Mouse (Mus musculus): ENCODE data around the gene Tbrg4. TPM values are rescaled to one million over a fixed set of nuclear protein-coding genes. Genes with fewer than 3 reads are reported as not detected.
A peak's percentile ranks its signal among the peaks of the same experiment; 100 is the strongest.

Tbrg4 gene
- total and polyA plus RNA-seq, 3 experiments: 192 to 756 (median 278) TPM

DNA sequence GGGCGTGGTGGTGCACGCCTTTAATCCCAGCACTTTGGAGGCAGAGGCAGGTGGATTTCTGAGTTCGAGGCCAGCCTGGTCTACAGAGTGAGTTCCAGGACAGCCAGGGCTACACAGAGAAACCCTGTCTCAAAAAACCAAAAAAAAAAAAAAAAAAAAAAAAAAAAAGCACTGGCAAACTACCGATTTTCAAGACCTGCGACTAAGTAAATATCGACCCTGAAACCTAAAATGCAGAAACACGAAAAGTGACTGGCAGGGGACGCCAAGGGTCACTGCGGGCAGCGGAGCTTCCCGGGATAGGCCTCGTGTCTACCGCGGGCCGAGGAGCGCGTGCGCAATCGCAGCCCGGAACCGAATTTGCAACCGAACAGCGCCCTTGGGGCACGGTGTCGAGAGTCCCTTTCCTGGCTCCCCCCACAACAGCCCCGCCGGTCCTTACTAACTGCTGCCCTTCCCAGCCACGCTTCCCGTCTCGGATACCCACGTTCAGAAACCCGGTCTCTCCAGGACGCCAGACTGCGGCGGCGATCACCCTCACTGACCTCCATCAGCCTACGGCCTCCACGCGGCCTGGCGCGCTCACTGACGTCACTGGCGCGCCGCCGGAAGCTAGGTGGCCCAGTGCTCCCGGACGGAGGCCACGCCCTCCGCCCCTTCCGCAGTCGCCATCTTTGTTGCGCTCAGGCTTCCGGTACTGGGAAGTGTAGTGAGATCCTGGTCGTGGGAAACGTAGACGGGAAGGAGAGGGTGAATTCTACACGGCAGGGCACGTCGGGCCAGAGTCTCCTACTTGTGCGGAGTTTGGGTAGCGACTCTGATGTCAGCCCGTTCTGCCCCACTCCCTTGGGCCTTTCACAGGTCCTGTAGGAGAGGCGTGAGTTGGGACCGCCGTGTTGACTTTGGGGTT lies at the start of gene Tbrg4 (continued):
- TF ChIP-seq MAZ (IDR thresholded peaks at IDR 0.05; ENCODE audit: low read depth, low read length): no peak; the same call in 1 of the 2 replicates
- peak; percentile 18; the same call in 1 of the 2 replicates for TF ChIP-seq E2F4 (IDR thresholded peaks at IDR 0.05; ENCODE audit: borderline replicate concordance, low read depth, low read length)
- peak; percentile 94; the same call in 1 of the 2 replicates for TF ChIP-seq POLR2AphosphoS5 (IDR thresholded peaks at IDR 0.05; ENCODE audit: borderline replicate concordance, low read depth, low read length)

DNA sequence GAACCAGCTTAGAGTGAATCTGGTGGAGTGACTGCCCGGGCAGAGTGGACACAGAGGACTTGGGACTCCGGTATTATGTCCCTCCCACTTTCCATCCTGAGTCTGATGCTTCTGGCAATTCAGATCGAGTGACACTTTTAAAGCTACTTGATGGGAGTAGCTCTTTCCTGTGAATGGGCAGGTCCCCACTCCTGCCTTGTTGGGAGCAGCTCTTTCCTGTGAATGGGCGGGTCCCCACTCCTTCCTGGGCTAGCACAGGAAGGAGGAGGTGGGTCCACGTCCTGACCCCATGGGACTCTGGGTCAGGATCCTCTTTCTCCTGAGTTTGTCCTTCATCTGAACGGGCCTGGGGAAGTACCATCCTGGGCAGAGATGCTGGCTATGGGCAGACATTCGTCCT lies 49.5 kb upstream of the Tbrg4 start:
- DNase-seq (ENCODE audit: low read depth, low spot score): no peak
- Histone ChIP-seq H3K36me3 (ENCODE audit: control insufficient read depth in 1 of 2, insufficient read depth in 2 of 2, low read length in 2 of 2) (no peaks in the 10 kb centered on the region), H3K27ac (ENCODE audit: control insufficient read depth, low read depth, low read length) (no peak overlapping the region), H3K4me1 (ENCODE audit: control insufficient read depth in 1 of 2, insufficient read depth in 2 of 2, low read length in 2 of 2) (no peaks in the 10 kb centered on the region; a peak in 1 of 4 replicates), H3K9me3 (replicated peaks; ENCODE audit: insufficient read depth, low read length) (no peaks in the 10 kb centered on the region), H3K27me3 (ENCODE audit: control insufficient read depth in 1 of 2, insufficient read depth in 2 of 2, low read length in 2 of 2) (no peaks in the 10 kb centered on the region; a peak in 1 of 4 replicates), H3K4me3 (ENCODE audit: control insufficient read depth in 1 of 2, insufficient read depth in 1 of 2, low read depth in 2 of 2, low read length in 2 of 2) (no peak overlapping the region), H3K79me2 (ENCODE audit: control insufficient read depth, insufficient read depth, low read length, poor library complexity) (no peaks in the 10 kb centered on the region), H3K9ac (ENCODE audit: control insufficient read depth, low read depth, low read length, poor library complexity, severe bottlenecking) (no peak overlapping the region)
- TF ChIP-seq JUND (IDR thresholded peaks at IDR 0.05; ENCODE audit: low read depth, low read length): no peak
- TF ChIP-seq POLR2A (IDR thresholded peaks at IDR 0.05; ENCODE audit: control insufficient read depth in 1 of 2, insufficient read depth in 1 of 2, low read depth in 1 of 2, low read length in 2 of 2, poor library complexity in 1 of 2): no peak
- no peak for TF ChIP-seq TAL1 (IDR thresholded peaks at IDR 0.05; ENCODE audit: low read length)
- no peak for TF ChIP-seq TCF12 (IDR thresholded peaks at IDR 0.05; ENCODE audit: low read depth, low read length)

DNA sequence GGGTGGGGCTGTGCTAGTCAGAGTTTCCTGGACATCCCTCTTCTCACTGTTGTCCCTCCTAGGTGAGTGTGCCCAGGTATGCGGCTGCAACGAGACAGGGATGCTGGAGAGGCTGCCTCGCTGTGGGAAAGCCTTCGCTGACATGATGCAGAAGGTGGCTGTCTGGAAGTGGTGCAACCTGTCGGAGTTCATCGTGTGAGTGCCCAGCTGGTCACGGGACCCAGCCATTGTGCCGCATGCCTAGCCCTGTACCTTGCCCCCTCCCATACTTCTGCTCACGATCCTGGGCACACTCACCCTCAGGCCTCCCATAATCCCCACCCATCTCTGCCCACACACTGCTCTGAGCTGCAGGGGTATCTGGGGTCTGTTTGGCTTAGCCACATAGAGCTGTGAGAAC lies 48.8 kb upstream of the Tbrg4 start:
- TF ChIP-seq MYC (IDR thresholded peaks at IDR 0.05; ENCODE audit: low read depth, low read length): no peak
- TF ChIP-seq USF2 (IDR thresholded peaks at IDR 0.05; ENCODE audit: borderline replicate concordance in 1 of 2, insufficient read depth in 1 of 2, low read depth in 1 of 2, low read length in 2 of 2): no peak
- no peak for TF ChIP-seq ETS1 (IDR thresholded peaks at IDR 0.05; ENCODE audit: low read depth, low read length)
- TF ChIP-seq UBTF (IDR thresholded peaks at IDR 0.05; ENCODE audit: borderline replicate concordance, insufficient read depth, low read depth, low read length): no peak
- no peak for TF ChIP-seq CTCF (IDR thresholded peaks at IDR 0.05 in 2 of 3, conservative IDR thresholded peaks at IDR 0.05 in 1 of 3; ENCODE audit: control insufficient read depth in 1 of 3, insufficient read depth in 1 of 3, low read depth in 2 of 3, low read length in 3 of 3, poor library complexity in 1 of 3, severe bottlenecking in 1 of 3)
- no peak for TF ChIP-seq MAX (IDR thresholded peaks at IDR 0.05; ENCODE audit: low read length)
- TF ChIP-seq GABPA (IDR thresholded peaks at IDR 0.05; ENCODE audit: low read depth, low read length): no peak
- TF ChIP-seq NRF1 (IDR thresholded peaks at IDR 0.05; ENCODE audit: insufficient read depth, low read depth, low read length, poor library complexity, severe bottlenecking): no peak
- TF ChIP-seq ZNF384 (IDR thresholded peaks at IDR 0.05; ENCODE audit: low read depth, low read length): no peak
- no peak for TF ChIP-seq MXI1 (IDR thresholded peaks at IDR 0.05; ENCODE audit: low read depth, low read length)
- no peak for TF ChIP-seq CHD2 (IDR thresholded peaks at IDR 0.05; ENCODE audit: low read length)
- TF ChIP-seq ZMIZ1 (IDR thresholded peaks at IDR 0.05; ENCODE audit: low read depth, low read length): no peak
- TF ChIP-seq TCF12 (IDR thresholded peaks at IDR 0.05; ENCODE audit: low read depth, low read length): no peak
- TF ChIP-seq ELF1 (IDR thresholded peaks at IDR 0.05; ENCODE audit: low read depth, low read length): no peak
- TF ChIP-seq MAZ (IDR thresholded peaks at IDR 0.05; ENCODE audit: low read depth, low read length): no peak
- TF ChIP-seq TAL1 (IDR thresholded peaks at IDR 0.05; ENCODE audit: low read length): no peak
- TF ChIP-seq BHLHE40 (IDR thresholded peaks at IDR 0.05; ENCODE audit: borderline replicate concordance, low read depth, low read length): no peak
- no peak for TF ChIP-seq POLR2AphosphoS2 (IDR thresholded peaks at IDR 0.05; ENCODE audit: low read length)
- no peak for TF ChIP-seq GATA1 (IDR thresholded peaks at IDR 0.05; ENCODE audit: low read depth, low read length)
- TF ChIP-seq E2F4 (IDR thresholded peaks at IDR 0.05; ENCODE audit: borderline replicate concordance, low read depth, low read length): no peak
- no peak overlapping the region for H3K4me3 ChIP-seq (ENCODE audit: control insufficient read depth in 1 of 2, insufficient read depth in 1 of 2, low read depth in 2 of 2, low read length in 2 of 2)
- H3K79me2 ChIP-seq (ENCODE audit: control insufficient read depth, insufficient read depth, low read length, poor library complexity): no peaks in the 10 kb centered on the region
- H3K36me3 ChIP-seq (ENCODE audit: control insufficient read depth in 1 of 2, insufficient read depth in 2 of 2, low read length in 2 of 2): no peaks in the 10 kb centered on the region
- no peaks in the 10 kb centered on the region; a peak in 1 of 4 replicates for H3K27me3 ChIP-seq (ENCODE audit: control insufficient read depth in 1 of 2, insufficient read depth in 2 of 2, low read length in 2 of 2)
- H3K27ac ChIP-seq (ENCODE audit: control insufficient read depth, low read depth, low read length): no peak overlapping the region
- no peak overlapping the region for H3K9ac ChIP-seq (ENCODE audit: control insufficient read depth, low read depth, low read length, poor library complexity, severe bottlenecking)
- DNase-seq (ENCODE audit: low read depth, low spot score): no peak
- no peaks in the 10 kb centered on the region for H3K9me3 ChIP-seq (replicated peaks; ENCODE audit: insufficient read depth, low read length)
- H3K4me1 ChIP-seq (ENCODE audit: control insufficient read depth in 1 of 2, insufficient read depth in 2 of 2, low read length in 2 of 2): no peaks in the 10 kb centered on the region
